Mouse (Mus musculus): ENCODE measurements around the gene March6. TPM values are rescaled to one million over a fixed set of nuclear protein-coding genes. Genes with fewer than 3 reads are reported as not detected.
A peak's percentile ranks its signal among the peaks of the same experiment; 100 is the strongest.

March6 gene
- total and polyA plus RNA-seq, 2 experiments = 22.6 to 77.0 TPM

GRCm38 (mm10) chr15:31414179-31414898 is 116.5 kb downstream of the March6 start:
- Histone ChIP-seq H3K9ac (ENCODE audit: low read depth, low read length) (no peak overlapping the region), H3K79me2 (ENCODE audit: control insufficient read depth, insufficient read depth, low read length) (no peaks in the 10 kb centered on the region), H3K27me3 (ENCODE audit: control insufficient read depth, insufficient read depth, low read length) (no peaks in the 10 kb centered on the region), H3K4me1 (ENCODE audit: control insufficient read depth, insufficient read depth, low read length) (peaks cover 2% of the 10 kb centered on the region), H3K36me3 (ENCODE audit: control insufficient read depth, insufficient read depth, low read length) (no peaks in the 10 kb centered on the region), H3K27ac (replicated peaks; ENCODE audit: insufficient read depth, low read depth, low read length) (no peak overlapping the region), H3K4me3 (ENCODE audit: insufficient read depth, low read depth, low read length) (no peak overlapping the region)
- TF ChIP-seq POLR2A (IDR thresholded peaks at IDR 0.05; ENCODE audit: extremely low read depth, insufficient read depth, low read length) (no peak), CTCF (IDR thresholded peaks at IDR 0.05; ENCODE audit: low read depth, low read length) (no peak)
- 71% methylated on average over 6 of the region's 6 CpGs for WGBS
- no peak for DNase-seq (ENCODE audit: extremely low read depth, low read depth, low spot score)

GRCm38 (mm10) chr15:31413662-31414061 is 117.2 kb downstream of the March6 start:
- no peak for DNase-seq (ENCODE audit: extremely low read depth, low read depth, low spot score)
- no peak overlapping the region for H3K27ac ChIP-seq (replicated peaks; ENCODE audit: insufficient read depth, low read depth, low read length)
- peaks cover 4% of the 10 kb centered on the region for H3K4me1 ChIP-seq (ENCODE audit: control insufficient read depth, insufficient read depth, low read length)
- no peaks in the 10 kb centered on the region for H3K79me2 ChIP-seq (ENCODE audit: control insufficient read depth, insufficient read depth, low read length)
- H3K9ac ChIP-seq (ENCODE audit: low read depth, low read length) = no peak overlapping the region
- H3K4me3 ChIP-seq (ENCODE audit: insufficient read depth, low read depth, low read length) = no peak overlapping the region
- WGBS = 92% methylated on average over 6 of the region's 6 CpGs
- no peaks in the 10 kb centered on the region for H3K36me3 ChIP-seq (ENCODE audit: control insufficient read depth, insufficient read depth, low read length)
- no peaks in the 10 kb centered on the region for H3K27me3 ChIP-seq (ENCODE audit: control insufficient read depth, insufficient read depth, low read length)
- TF ChIP-seq POLR2A (IDR thresholded peaks at IDR 0.05; ENCODE audit: extremely low read depth, insufficient read depth, low read length) (no peak), CTCF (IDR thresholded peaks at IDR 0.05; ENCODE audit: low read depth, low read length) (no peak)

- no peaks in the 10 kb centered on the region for H3K27me3 ChIP-seq (ENCODE audit: control insufficient read depth, insufficient read depth, low read length)
- 60% methylated on average over 3 of the region's 3 CpGs for WGBS
- no peak for DNase-seq (ENCODE audit: extremely low read depth, low read depth, low spot score)
- H3K27ac ChIP-seq (replicated peaks; ENCODE audit: insufficient read depth, low read depth, low read length) = no peak overlapping the region
- H3K9ac ChIP-seq (ENCODE audit: low read depth, low read length) = no peak overlapping the region
- H3K36me3 ChIP-seq (ENCODE audit: control insufficient read depth, insufficient read depth, low read length) = no peaks in the 10 kb centered on the region
- H3K79me2 ChIP-seq (ENCODE audit: control insufficient read depth, insufficient read depth, low read length) = no peaks in the 10 kb centered on the region
- H3K4me1 ChIP-seq (ENCODE audit: control insufficient read depth, insufficient read depth, low read length) = peaks cover 8% of the 10 kb centered on the region
- TF ChIP-seq CTCF (IDR thresholded peaks at IDR 0.05; ENCODE audit: low read depth, low read length) (no peak), POLR2A (IDR thresholded peaks at IDR 0.05; ENCODE audit: extremely low read depth, insufficient read depth, low read length) (no peak)
- no peak overlapping the region for H3K4me3 ChIP-seq (ENCODE audit: insufficient read depth, low read depth, low read length)
These were observed 117.9 kb downstream of the March6 start for GRCm38 (mm10) chr15:31412933-31413332.

- Histone ChIP-seq H3K79me2 (ENCODE audit: control insufficient read depth, insufficient read depth, low read length) (no peaks in the 10 kb centered on the region), H3K27ac (replicated peaks; ENCODE audit: insufficient read depth, low read depth, low read length) (no peak overlapping the region), H3K9ac (ENCODE audit: low read depth, low read length) (no peak overlapping the region), H3K36me3 (ENCODE audit: control insufficient read depth, insufficient read depth, low read length) (no peaks in the 10 kb centered on the region), H3K27me3 (ENCODE audit: control insufficient read depth, insufficient read depth, low read length) (no peaks in the 10 kb centered on the region), H3K4me3 (ENCODE audit: insufficient read depth, low read depth, low read length) (no peak overlapping the region), H3K4me1 (ENCODE audit: control insufficient read depth, insufficient read depth, low read length) (peaks cover 10% of the 10 kb centered on the region)
- DNase-seq (ENCODE audit: extremely low read depth, low read depth, low spot score) = no peak
- no peak for TF ChIP-seq CTCF (IDR thresholded peaks at IDR 0.05; ENCODE audit: low read depth, low read length)
- no peak for TF ChIP-seq POLR2A (IDR thresholded peaks at IDR 0.05; ENCODE audit: extremely low read depth, insufficient read depth, low read length)
- 76% methylated on average over 6 of the region's 6 CpGs for WGBS
These were observed 118.4 kb downstream of the March6 start for GRCm38 (mm10) chr15:31412436-31412835.

GRCm38 (mm10) chr15:31407490-31407889 is 123.4 kb downstream of the March6 start:
- Histone ChIP-seq H3K36me3 (ENCODE audit: control insufficient read depth, insufficient read depth, low read length) (no peaks in the 10 kb centered on the region), H3K9ac (ENCODE audit: low read depth, low read length) (no peak overlapping the region), H3K27ac (replicated peaks; ENCODE audit: insufficient read depth, low read depth, low read length) (peak overlapping the region; percentile 71), H3K27me3 (ENCODE audit: control insufficient read depth, insufficient read depth, low read length) (no peaks in the 10 kb centered on the region), H3K79me2 (ENCODE audit: control insufficient read depth, insufficient read depth, low read length) (no peaks in the 10 kb centered on the region), H3K4me1 (ENCODE audit: control insufficient read depth, insufficient read depth, low read length) (peaks cover 18% of the 10 kb centered on the region), H3K4me3 (ENCODE audit: insufficient read depth, low read depth, low read length) (no peak overlapping the region)
- 10% methylated on average over 4 of the region's 4 CpGs for WGBS
- TF ChIP-seq POLR2A (IDR thresholded peaks at IDR 0.05; ENCODE audit: extremely low read depth, insufficient read depth, low read length) = no peak
- DNase-seq (ENCODE audit: extremely low read depth, low read depth, low spot score) = peak; percentile 98

- WGBS = 20% methylated on average over 5 of the region's 5 CpGs
- Histone ChIP-seq H3K27ac (replicated peaks; ENCODE audit: insufficient read depth, low read depth, low read length) (peak overlapping the region; percentile 93), H3K9ac (ENCODE audit: low read depth, low read length) (peak overlapping the region; percentile 14; the same call in 1 of the 2 replicates), H3K79me2 (ENCODE audit: control insufficient read depth, insufficient read depth, low read length) (no peaks in the 10 kb centered on the region), H3K4me3 (ENCODE audit: insufficient read depth, low read depth, low read length) (no peak overlapping the region), H3K27me3 (ENCODE audit: control insufficient read depth, insufficient read depth, low read length) (no peaks in the 10 kb centered on the region), H3K36me3 (ENCODE audit: control insufficient read depth, insufficient read depth, low read length) (no peaks in the 10 kb centered on the region), H3K4me1 (ENCODE audit: control insufficient read depth, insufficient read depth, low read length) (peaks cover 18% of the 10 kb centered on the region)
- peak; percentile 80 for DNase-seq (ENCODE audit: extremely low read depth, low read depth, low spot score)
- no peak for TF ChIP-seq POLR2A (IDR thresholded peaks at IDR 0.05; ENCODE audit: extremely low read depth, insufficient read depth, low read length)
- no peak for TF ChIP-seq CTCF (IDR thresholded peaks at IDR 0.05; ENCODE audit: low read depth, low read length)
These were observed 124.0 kb downstream of the March6 start for GRCm38 (mm10) chr15:31406881-31407280.

Other genes starting within 250 kb of the March6 start
- 13.1 and 14.4 TPM in 2 replicates for gene Ankrd33b, start 163.3 kb downstream of the March6 start, total RNA-seq (2014; rRNA removed)
- gene Ankrd33b, start 163.3 kb downstream of the March6 start, polyA plus RNA-seq (2012; rRNA removed) = 9.1 and 14.1 TPM in 2 replicates
- 12.1 and 13.0 TPM in 2 replicates for gene Ropn1l, start 77.3 kb downstream of the March6 start, total RNA-seq (2014; rRNA removed)
- 8.0 and 8.5 TPM in 2 replicates for gene Ropn1l, start 77.3 kb downstream of the March6 start, polyA plus RNA-seq (2012; rRNA removed)
- gene Cmbl, start 34.3 kb upstream of the March6 start, total RNA-seq (2014; rRNA removed) = 292 and 434 TPM in 2 replicates
- 374 and 481 TPM in 2 replicates for gene Cmbl, start 34.3 kb upstream of the March6 start, polyA plus RNA-seq (2012; rRNA removed)
- gene Cct5, start 70.8 kb upstream of the March6 start, total RNA-seq (2014; rRNA removed) = 180 and 184 TPM in 2 replicates
- gene Cct5, start 70.8 kb upstream of the March6 start, polyA plus RNA-seq (2012; rRNA removed) = 72.8 and 73.6 TPM in 2 replicates
- 20.1 and 20.4 TPM in 2 replicates for gene Fam173b, start 70.8 kb upstream of the March6 start, total RNA-seq (2014; rRNA removed)
- 8.5 and 13.7 TPM in 2 replicates for gene Fam173b, start 70.8 kb upstream of the March6 start, polyA plus RNA-seq (2012; rRNA removed)

Data from liver, adult 2 months (tissue).